Mouse (Mus musculus) forebrain, embryonic 14.5 days (tissue): ENCODE results near the gene Spi1. TPM values are rescaled to one million over a fixed set of nuclear protein-coding genes. Genes with fewer than 3 reads are reported as not detected.

ENCODE experiments used
- ATAC-seq: fragments of 200-750 bp; cut with Nextera tagmentation; 2 replicates; pipeline ENCODE4 v1.8.0; 2017; ENCODE audit warnings: mild to moderate bottlenecking, moderate library complexity
- DNase-seq: peaks from one replicate; pipeline ENCODE4 v3.0.0-alpha.2; 2015; ENCODE audit warnings: low spot score
- H3K27ac ChIP-seq: fragments of 300-500 bp; sonication (generic); 2 replicates; pipeline ENCODE4 v1.5.1; 2014; ENCODE audit warnings: low read depth, mild to moderate bottlenecking, control low read depth, low read length, moderate library complexity
- H3K27me3 ChIP-seq: fragments of 300-500 bp; sonication (generic); replicated peaks from 2 replicates; pipeline ENCODE4 v1.6.1; 2014; ENCODE audit warnings: low read length, control low read depth, mixed read lengths; ENCODE audit not compliant: control insufficient read depth, insufficient read depth
- H3K36me3 ChIP-seq: fragments of 300-500 bp; sonication (generic); 2 replicates; pipeline ENCODE4 v1.6.1; 2014; ENCODE audit warnings: low read length, control low read depth; ENCODE audit not compliant: control insufficient read depth, insufficient read depth
- H3K4me1 ChIP-seq: fragments of 300-500 bp; sonication (generic); 2 replicates; pipeline ENCODE4 v1.6.1; 2014; ENCODE audit warnings: antibody characterized with exemption, low read length, control low read depth; ENCODE audit not compliant: control insufficient read depth, insufficient read depth
- H3K4me2 ChIP-seq: fragments of 300-500 bp; sonication (generic); 2 replicates; pipeline ENCODE4 v1.6.1; 2014; ENCODE audit warnings: mild to moderate bottlenecking, control low read depth, low read length
- H3K4me3 ChIP-seq: fragments of 300-500 bp; sonication (generic); 2 replicates; pipeline ENCODE4 v1.5.1; 2014; ENCODE audit warnings: low read depth, low read length, control low read depth
- H3K9ac ChIP-seq: fragments of 300-500 bp; sonication (generic); 2 replicates; pipeline ENCODE4 v1.6.1; 2014; ENCODE audit warnings: mild to moderate bottlenecking, low read length, control low read depth, moderate library complexity
- H3K9me3 ChIP-seq: fragments of 300-500 bp; sonication (generic); replicated peaks from 2 replicates; pipeline ENCODE4 v1.6.1; 2016; ENCODE audit warnings: low read length, control low read depth, mixed read lengths; ENCODE audit not compliant: control insufficient read depth
- WGBS: fragments of 180-500 bp; shearing (Covaris S2); extraction: QIAGEN DNeasy Blood & Tissue Kit; methylation state at CpG from one replicate; pipeline ENCODE4 v1.1.7; 2014; 5-methylcytosine and 5-hydroxymethylcytosine counted together
- polyA plus RNA-seq: library from polyadenylated mRNA; unstranded; fragments of >200 nt; fragmentation: Nextera tagmentation; extraction: Ambion mirVana; gene quantifications from 2 replicates; pipeline ENCODE4 v1.2.1, GENCODE M21; 2014

Spi1 gene
- polyA plus RNA-seq, 1 experiment from 2014 or later: 2.9 TPM

DNA sequence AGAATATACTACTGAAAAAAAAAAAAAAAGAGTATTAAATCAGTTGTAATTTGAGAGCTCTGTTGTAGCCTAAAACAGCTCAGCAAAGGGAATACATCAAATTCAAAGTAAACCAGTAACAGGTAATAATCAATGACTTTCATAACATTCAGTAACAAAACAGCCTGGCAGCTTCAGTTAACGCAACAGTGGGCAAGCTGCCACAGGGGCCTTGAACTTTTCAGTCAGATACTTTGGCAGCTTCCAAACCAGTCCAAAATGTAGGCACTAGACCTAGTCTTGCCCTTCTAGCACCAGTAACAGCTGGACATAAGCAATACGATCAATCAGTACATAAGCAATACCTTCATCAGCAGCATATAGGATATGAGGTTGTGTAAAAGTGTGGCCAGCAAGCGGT, 71.9 kb downstream of the Spi1 start:
- Histone ChIP-seq H3K9ac (no peak overlapping the region), H3K4me2 (no peak overlapping the region), H3K4me1 (no peaks in the 10 kb centered on the region), H3K27me3 (no peaks in the 10 kb centered on the region), H3K27ac (no peak overlapping the region), H3K9me3 (no peaks in the 10 kb centered on the region), H3K4me3 (no peak overlapping the region), H3K36me3 (peaks cover 89% of the 10 kb centered on the region)
- DNase-seq (no peak), ATAC-seq (no peak)
- 98% methylated on average over 3 of the region's 3 CpGs for WGBS

DNA sequence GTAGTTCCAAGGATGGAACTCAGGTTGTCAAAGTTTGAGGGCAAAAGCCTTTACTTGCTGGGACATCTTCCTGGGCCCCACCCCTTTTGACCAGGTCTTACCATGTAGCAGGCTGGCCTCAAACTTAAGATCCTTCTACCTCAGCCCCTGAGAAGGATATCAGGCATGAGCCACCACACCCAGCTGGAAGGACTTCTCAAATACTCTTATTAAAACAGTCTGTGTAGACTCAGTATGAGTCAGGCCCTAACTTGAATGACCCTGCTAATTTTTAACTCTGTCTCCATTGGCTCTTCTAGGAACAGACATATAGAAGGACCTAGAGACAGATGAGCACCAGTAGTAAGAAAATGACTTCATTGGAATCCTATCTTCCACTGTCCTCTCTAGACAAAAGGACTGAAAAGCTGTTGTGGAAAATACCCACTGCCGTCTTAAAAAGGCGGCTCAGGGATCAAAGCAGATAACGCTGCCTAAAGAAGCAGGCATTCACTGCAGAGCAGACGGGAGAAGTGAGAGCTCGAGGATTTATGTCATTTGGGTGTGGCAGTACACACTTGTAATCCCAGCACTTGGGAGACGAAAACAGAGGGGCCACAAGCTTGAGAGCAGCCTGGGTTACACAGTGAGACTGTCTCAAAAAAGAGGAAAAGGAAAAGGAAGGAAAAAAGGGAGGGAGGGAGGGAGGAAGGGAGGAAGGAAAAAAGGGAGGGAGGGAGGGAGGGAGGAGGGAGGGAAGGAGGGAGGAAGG, 75.0 kb downstream of the Spi1 start:
- Histone ChIP-seq H3K9me3 (no peaks in the 10 kb centered on the region), H3K4me1 (no peaks in the 10 kb centered on the region), H3K27me3 (no peaks in the 10 kb centered on the region), H3K9ac (no peak overlapping the region), H3K36me3 (peaks cover 96% of the 10 kb centered on the region), H3K4me2 (no peak overlapping the region), H3K27ac (no peak overlapping the region), H3K4me3 (no peak overlapping the region)
- DNase-seq: no peak
- 40% methylated on average over 6 of the region's 6 CpGs for WGBS
- ATAC-seq: no peak

DNA sequence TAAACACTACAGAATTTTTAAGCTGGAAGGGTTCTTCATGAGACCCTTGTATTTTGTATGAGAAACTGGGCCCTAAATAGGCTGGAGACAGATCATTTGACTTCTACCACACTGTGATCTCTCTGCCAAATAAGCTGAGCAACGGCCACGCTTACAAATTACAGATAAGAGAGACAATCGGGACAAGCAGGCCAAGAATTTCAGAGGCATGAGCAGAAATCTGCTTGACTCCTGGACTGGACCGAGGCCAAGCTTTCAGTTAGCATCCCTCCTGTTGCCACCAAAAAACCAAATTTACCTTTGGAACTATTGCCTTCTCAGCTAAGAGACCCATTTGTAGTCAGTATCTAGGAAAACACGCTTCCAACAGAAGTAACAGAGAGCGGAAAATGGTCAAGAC, 78.4 kb downstream of the Spi1 start:
- Histone ChIP-seq H3K27me3 (no peaks in the 10 kb centered on the region), H3K27ac (no peak overlapping the region), H3K4me3 (no peak overlapping the region), H3K36me3 (peaks cover 96% of the 10 kb centered on the region), H3K4me2 (no peak overlapping the region), H3K4me1 (no peaks in the 10 kb centered on the region), H3K9me3 (no peaks in the 10 kb centered on the region), H3K9ac (no peak overlapping the region)
- ATAC-seq (no peak), DNase-seq (no peak)
- WGBS: 93% methylated on average over 6 of the region's 6 CpGs

DNA sequence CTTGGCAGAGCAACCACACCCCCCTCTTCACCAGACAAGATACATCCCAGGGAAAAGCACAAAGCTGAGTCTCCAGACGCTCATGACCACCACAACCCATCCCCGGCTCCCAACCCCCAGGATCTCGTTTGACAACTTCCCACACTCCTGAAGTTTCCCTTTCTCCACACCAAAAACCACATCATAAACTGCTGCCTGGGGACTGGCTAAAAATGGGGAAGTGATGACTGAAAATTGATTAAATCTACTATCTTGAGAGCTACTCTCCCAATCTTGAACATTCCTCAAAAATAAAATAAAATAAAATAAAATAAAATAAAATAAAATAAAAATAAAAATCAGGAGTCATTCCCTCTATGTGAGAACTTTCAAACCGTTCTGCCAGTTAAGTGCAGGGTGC, 80.8 kb downstream of the Spi1 start:
- H3K27ac ChIP-seq: no peak overlapping the region
- H3K9ac ChIP-seq: no peak overlapping the region
- no peak for ATAC-seq
- no peak for DNase-seq
- 88% methylated on average over 4 of the region's 4 CpGs for WGBS
- H3K4me3 ChIP-seq: no peak overlapping the region
- H3K9me3 ChIP-seq: no peaks in the 10 kb centered on the region
- peaks cover 95% of the 10 kb centered on the region for H3K36me3 ChIP-seq
- no peaks in the 10 kb centered on the region for H3K27me3 ChIP-seq
- no peak overlapping the region for H3K4me2 ChIP-seq
- no peaks in the 10 kb centered on the region for H3K4me1 ChIP-seq

DNA sequence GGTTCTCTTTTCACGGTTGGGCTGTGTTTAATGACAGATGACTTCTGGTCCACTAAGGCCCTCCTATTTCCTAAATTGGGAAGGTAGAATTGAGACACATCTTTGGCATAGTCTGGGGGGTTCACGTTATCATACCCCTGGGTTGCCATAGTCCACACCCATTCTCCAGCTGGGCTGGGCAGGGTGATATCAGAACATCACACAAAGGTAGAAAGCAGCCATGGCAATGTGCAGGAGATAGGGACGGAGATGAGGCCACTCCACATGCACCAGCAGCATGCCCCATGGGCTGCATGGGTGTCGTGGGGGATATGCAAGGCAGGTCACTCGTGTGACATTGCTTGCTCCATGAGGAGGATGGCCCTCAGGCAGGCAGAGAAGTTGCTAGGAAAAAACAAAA, 81.3 kb downstream of the Spi1 start:
- H3K4me2 ChIP-seq: no peak overlapping the region

DNA sequence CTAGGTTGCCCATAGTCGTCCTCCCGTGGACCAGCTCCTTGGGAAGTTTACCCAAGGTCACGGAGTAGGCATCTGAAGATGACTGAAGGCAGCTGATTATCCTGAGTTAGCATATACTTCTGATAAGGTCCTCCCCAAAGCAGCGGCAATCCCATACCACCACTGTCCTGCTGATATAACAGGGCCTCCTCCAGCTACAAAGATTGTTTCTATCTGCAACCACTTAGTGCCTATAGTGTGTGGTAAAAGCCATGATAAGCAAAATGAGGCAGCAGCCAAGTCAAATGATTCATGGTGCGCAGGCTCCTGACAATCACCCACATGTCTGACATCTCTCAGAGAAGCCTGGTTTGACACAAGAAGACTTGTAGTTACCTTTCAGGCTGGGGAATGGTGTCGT, 82.8 kb downstream of the Spi1 start:
- no peak for DNase-seq
- Histone ChIP-seq H3K27me3 (no peaks in the 10 kb centered on the region), H3K4me1 (no peaks in the 10 kb centered on the region), H3K9ac (no peak overlapping the region), H3K9me3 (no peaks in the 10 kb centered on the region), H3K4me3 (no peak overlapping the region), H3K4me2 (no peak overlapping the region), H3K36me3 (peaks cover 93% of the 10 kb centered on the region), H3K27ac (no peak overlapping the region)
- WGBS: 91% methylated on average over 6 of the region's 6 CpGs
- ATAC-seq: no peak

More for the DNA sequence above, 81.3 kb downstream of the Spi1 start:
- Histone ChIP-seq H3K27ac (no peak overlapping the region), H3K4me3 (no peak overlapping the region), H3K36me3 (peaks cover 93% of the 10 kb centered on the region), H3K9me3 (no peaks in the 10 kb centered on the region), H3K9ac (no peak overlapping the region), H3K4me1 (no peaks in the 10 kb centered on the region), H3K27me3 (no peaks in the 10 kb centered on the region)
- no peak for DNase-seq
- WGBS: 92% methylated on average over 5 of the region's 5 CpGs
- ATAC-seq: no peak

Other genes starting within 250 kb of the Spi1 start
- gene Mtch2, start 235.2 kb upstream of the Spi1 start, polyA plus RNA-seq: 318 and 353 TPM in 2 replicates
- gene C1qtnf4, start 196.5 kb upstream of the Spi1 start, polyA plus RNA-seq: 18.4 and 18.8 TPM in 2 replicates
- gene Kbtbd4, start 177.7 kb upstream of the Spi1 start, polyA plus RNA-seq: 51.1 and 55.9 TPM in 2 replicates
- 230 and 240 TPM in 2 replicates for gene Ndufs3, start 177.6 kb upstream of the Spi1 start, polyA plus RNA-seq
- 76.4 and 91.0 TPM in 2 replicates for gene Celf1, start 142.0 kb upstream of the Spi1 start, polyA plus RNA-seq
- 0.95 and 1.2 TPM in 2 replicates for gene Rapsn, start 46.8 kb upstream of the Spi1 start, polyA plus RNA-seq
- 298 and 304 TPM in 2 replicates for gene Psmc3, start 28.4 kb upstream of the Spi1 start, polyA plus RNA-seq
- gene Slc39a13, start 12.0 kb upstream of the Spi1 start, polyA plus RNA-seq: 16.1 and 18.0 TPM in 2 replicates
- gene Mybpc3, start 35.8 kb downstream of the Spi1 start, polyA plus RNA-seq: not detected in 2 replicates
- 20.9 and 30.0 TPM in 2 replicates for gene Madd, start 101.4 kb downstream of the Spi1 start, polyA plus RNA-seq
- 2.5 and 3.0 TPM in 2 replicates for gene Nr1h3, start 120.4 kb downstream of the Spi1 start, polyA plus RNA-seq
- 38.2 and 41.2 TPM in 2 replicates for gene Acp2, start 120.5 kb downstream of the Spi1 start, polyA plus RNA-seq
- 9.4 and 9.9 TPM in 2 replicates for gene Ddb2, start 154.6 kb downstream of the Spi1 start, polyA plus RNA-seq
- 16.9 and 19.1 TPM in 2 replicates for gene Pacsin3, start 173.6 kb downstream of the Spi1 start, polyA plus RNA-seq
- gene Arfgap2, start 182.6 kb downstream of the Spi1 start, polyA plus RNA-seq: 72.9 and 76.4 TPM in 2 replicates